In genomic region chr8:111622553-111622952, GRCm38 (mm10) we compare ENCODE assay signal across 21 mouse cellular contexts. TPM values are rescaled to one million over a fixed set of nuclear protein-coding genes. Genes with fewer than 3 reads are reported as not detected.
DNase-seq lines count a peak whose midpoint lies in the region; ATAC-seq lines count a peak whose summit lies in the region.
"Had no signal": no experiment of that assay in that cellular context is flagged by ENCODE, and none has a peak within 500 bp of the region (broad histone marks: within the 10 kb centered on the region; RNA-seq: fewer than 3 reads in every experiment).

No protein-coding gene starts in this region.

- intact Hi-C loops in left cerebral cortex, postnatal 4 days (cut with DNase I): loop anchor here (10.0 kb wide), 1 partner anchor 158 kb away; no protein-coding TSS in a partner anchor
- intact Hi-C loops in left cerebral cortex, postnatal 25 days (cut with DNase I): no loop called here

- H3K4me1 ChIP-seq in heart, embryonic 11.5 days (ENCODE audit: control insufficient read depth, insufficient read depth, low read length): peaks cover 6% of the 10 kb centered on the region; the same call in 1 of the 2 replicates

- H3K9ac ChIP-seq in heart, embryonic 11.5 days (ENCODE audit: low read depth, low read length): no peak overlapping the region
- H3K9ac ChIP-seq: hindbrain, embryonic 15.5 days; liver, embryonic 12.5 days; lung, embryonic 15.5 days had no signal

- ATAC-seq in heart, embryonic 11.5 days (replicated peaks; ENCODE audit: insufficient number of reproducible peaks, low FRiP score, low TSS enrichment): no peak
- ATAC-seq: CD4-positive, CD25-positive, alpha-beta regulatory T cell, adult 4 months; liver, embryonic 12.5 days had no signal

- H3K36me3 ChIP-seq in heart, embryonic 11.5 days (ENCODE audit: control insufficient read depth, insufficient read depth, low read length): peaks cover 3% of the 10 kb centered on the region; the same call in 1 of the 2 replicates

- no peak overlapping the region for H3K4me3 ChIP-seq in heart, embryonic 11.5 days (ENCODE audit: low read depth, low read length)
- H3K4me3 ChIP-seq: erythroblast, embryonic 14.5 days; heart, embryonic 10.5 days; hindbrain, embryonic 15.5 days; liver, embryonic 12.5 days; lung, embryonic 15.5 days; myocyte had no signal

- no peaks in the 10 kb centered on the region for H3K27me3 ChIP-seq in heart, embryonic 11.5 days (ENCODE audit: control insufficient read depth, insufficient read depth, low read length)
- H3K27me3 ChIP-seq: hindbrain, embryonic 15.5 days; liver, embryonic 12.5 days; lung, embryonic 15.5 days had no signal

- no peak overlapping the region for H3K4me2 ChIP-seq in heart, embryonic 11.5 days
- H3K4me2 ChIP-seq: hindbrain, embryonic 15.5 days; liver, embryonic 12.5 days; lung, embryonic 15.5 days had no signal

- DNase-seq in adrenal gland, postnatal 10 days: peak; percentile 57
- DNase-seq in adrenal gland, postnatal 4 days (ENCODE audit: low spot score in 2 of 2): no peak
- peak; percentile 93 for DNase-seq in heart, adult 11 months
- DNase-seq in left cerebral cortex, postnatal 4 days: peak; percentile 45
- DNase-seq in left cerebral cortex, postnatal 25 days (ENCODE audit: low spot score in 2 of 2): no peak
- peak; percentile 15 for DNase-seq in ovary, postnatal 36 days (ENCODE audit: low spot score)
- no peak for DNase-seq in ovary, postnatal 10 days (ENCODE audit: low spot score)
- DNase-seq: heart, postnatal 14 days; kidney, adult 11 months; kidney, postnatal 25 days; right cerebral cortex, adult 18-20 months; thymus, adult 18-20 months had no signal

- 87% methylated on average over 10 of the region's 10 CpGs for WGBS in heart, embryonic 11.5 days (ENCODE audit: insufficient replicate concordance)

- H3K27ac ChIP-seq in heart, embryonic 11.5 days (ENCODE audit: low read depth, low read length): no peak overlapping the region
- H3K27ac ChIP-seq: heart, embryonic 10.5 days; hindbrain, embryonic 15.5 days; liver, embryonic 12.5 days; lung, embryonic 15.5 days had no signal

- no peaks in the 10 kb centered on the region for H3K9me3 ChIP-seq in heart, embryonic 11.5 days (replicated peaks; ENCODE audit: control insufficient read depth, low read length)
- H3K9me3 ChIP-seq: heart, embryonic 10.5 days; hindbrain, embryonic 15.5 days; liver, embryonic 12.5 days; lung, embryonic 15.5 days had no signal

RNA-seq across cellular contexts. Expression of gene Ldhd, which starts 7.6 kb away (rescaled TPM):
- total RNA-seq in adrenal gland, postnatal 10 days (2021): 10 to 100 TPM; 20.4 to 23.4 TPM
- total RNA-seq in adrenal gland, postnatal 4 days (2021): 10 to 100 TPM; 22.0 to 23.2 TPM
- polyA plus RNA-seq in heart, embryonic 11.5 days (2014; fragmentation: Nextera tagmentation; extraction: Ambion mirVana): 0.39 and 0.52 TPM in 2 replicates
- 1 to 10 TPM in 1 of 2 experiments, under 1 TPM in 1; 0.54 to 1.1 TPM for total RNA-seq in left cerebral cortex, postnatal 4 days (2021)
- 1 to 10 TPM; 6.8 to 7.7 TPM for total RNA-seq in left cerebral cortex, postnatal 25 days (2021)
- polyA plus RNA-seq: embryonic facial prominence, embryonic 11.5 days; erythroblast, embryonic 14.5 days had no signal

RNA-seq across cellular contexts. Expression of gene Zfp1, which starts 20.6 kb away (rescaled TPM):
- 10 to 100 TPM in 1 of 2 experiments, 1 to 10 TPM in 1; 9.0 to 12.1 TPM for total RNA-seq in adrenal gland, postnatal 10 days (2021)
- 10 to 100 TPM; 15.5 to 17.0 TPM for total RNA-seq in adrenal gland, postnatal 4 days (2021)
- 16.5 and 18.5 TPM in 2 replicates for polyA plus RNA-seq in heart, embryonic 11.5 days (2014; fragmentation: Nextera tagmentation; extraction: Ambion mirVana)
- total RNA-seq in left cerebral cortex, postnatal 4 days (2021): 10 to 100 TPM; 23.0 to 25.0 TPM
- 10 to 100 TPM; 20.0 to 20.9 TPM for total RNA-seq in left cerebral cortex, postnatal 25 days (2021)

Comparison
In these comparisons a context has a peak if more than half of its experiments do, and no peak if none do; other contexts are left out.
1. DNase-seq: peak in adrenal gland, postnatal 10 days (single experiment), heart, adult 11 months (single experiment), left cerebral cortex, postnatal 4 days (single experiment) and ovary, postnatal 36 days (single experiment); none in adrenal gland, postnatal 4 days (0 of 2), left cerebral cortex, postnatal 25 days (0 of 2) and ovary, postnatal 10 days (single experiment).